ENCODE assay signal across 8 mouse cellular contexts in the genomic region with DNA sequence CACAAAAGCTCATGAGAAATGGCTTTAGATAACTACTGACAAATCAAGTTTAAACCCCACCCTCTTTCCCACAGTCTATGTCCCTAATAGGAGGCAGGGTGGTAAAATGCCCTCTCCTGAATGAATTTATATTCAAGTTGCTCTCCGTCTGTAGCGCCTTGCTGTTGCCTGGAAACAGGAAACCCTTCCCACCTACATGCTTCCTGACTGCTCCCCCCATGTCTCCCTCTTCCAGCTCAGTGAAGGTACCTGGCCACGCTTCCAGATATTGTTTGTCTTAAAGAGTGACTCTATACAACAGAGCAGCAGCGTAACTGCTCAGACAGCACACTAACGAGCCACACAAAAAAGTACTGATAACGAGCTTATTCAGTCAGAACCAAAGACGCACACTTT. TPM values are rescaled to one million over a fixed set of nuclear protein-coding genes. Genes with fewer than 3 reads are reported as not detected.
A peak's percentile ranks its signal among the peaks of the same experiment; 100 is the strongest.
DNase-seq lines count a peak whose midpoint lies in the region; ATAC-seq lines count a peak whose summit lies in the region.

No protein-coding gene starts in this region.

- ATAC-seq in heart, embryonic 15.5 days (replicated peaks; ENCODE audit: insufficient number of reproducible peaks, insufficient read depth, low FRiP score, low read depth) = no peak

- no peaks in the 10 kb centered on the region for H3K27me3 ChIP-seq in heart, embryonic 15.5 days

- H3K36me3 ChIP-seq in heart, embryonic 15.5 days = no peaks in the 10 kb centered on the region

- no peak overlapping the region for H3K9ac ChIP-seq in heart, embryonic 15.5 days

- intact Hi-C loops in left cerebral cortex, postnatal 14 days (cut with DNase I) = loop anchor here (2.0 to 5.0 kb wide), 2 partner anchors 49 to 356 kb away; no protein-coding TSS in a partner anchor

- no peak overlapping the region for H3K4me3 ChIP-seq in heart, embryonic 15.5 days

- no peaks in the 10 kb centered on the region for H3K9me3 ChIP-seq in heart, embryonic 15.5 days (replicated peaks)

- WGBS in heart, embryonic 15.5 days = 38% methylated on average over 7 of the region's 7 CpGs

- peaks cover 14% of the 10 kb centered on the region; the same call in 1 of the 2 replicates for H3K4me1 ChIP-seq in heart, embryonic 15.5 days (replicated peaks)

- peak overlapping the region; percentile 49 for H3K4me2 ChIP-seq in heart, embryonic 15.5 days

- DNase-seq in embryo, embryonic 10 days (ENCODE audit: low spot score) = peak; percentile 13
- DNase-seq in embryo, embryonic 9.5 days (ENCODE audit: extremely low spot score) = no peak
- DNase-seq in R1 (ENCODE audit: low read depth, low spot score) = peak; percentile 37
- DNase-seq in left cerebral cortex, postnatal 14 days (ENCODE audit: low spot score in 2 of 2) = peak; percentile 29 to 47
- DNase-seq in right cerebral cortex, postnatal 10 days (ENCODE audit: low spot score in 2 of 2) = peak; percentile 32 to 57
- DNase-seq in thymus, postnatal 25 days = no peak
- DNase-seq in B cell, adult 2 months = no peak

- H3K27ac ChIP-seq in heart, embryonic 15.5 days = no peak overlapping the region

RNA-seq across cellular contexts. Expression of a gene that starts 50.8 kb away (rescaled TPM):
- polyA plus RNA-seq in heart, embryonic 15.5 days (2015; fragmentation: Nextera tagmentation; extraction: Ambion mirVana) = 32.8 and 33.4 TPM in 2 replicates
- total RNA-seq in left cerebral cortex, postnatal 14 days (2021) = 10 to 100 TPM; 12.1 TPM

Comparison
In these comparisons a context has a peak if more than half of its experiments do, and no peak if none do; other contexts are left out.
1. DNase-seq: peak in embryo, embryonic 10 days (single experiment), R1 (single experiment), left cerebral cortex, postnatal 14 days (2 of 2) and right cerebral cortex, postnatal 10 days (2 of 2); none in embryo, embryonic 9.5 days (single experiment), thymus, postnatal 25 days (single experiment) and B cell, adult 2 months (0 of 2).